Mouse (Mus musculus) c-Kit-positive CD71-positive TER-119-positive erythroid progenitor cells, embryonic 14.5 days (primary cell): ENCODE results near the gene Lama1.
"Not testable (repeated sequence)": the region's sequence is repeated elsewhere in the genome, so short reads cannot be mapped to it uniquely, and the experiment has no call there.

ENCODE experiments used
- DNase-seq: peaks from one replicate; pipeline ENCODE4 v3.0.0-alpha.2; 2013; ENCODE audit warnings: low spot score

Gene Lama1

DNA sequence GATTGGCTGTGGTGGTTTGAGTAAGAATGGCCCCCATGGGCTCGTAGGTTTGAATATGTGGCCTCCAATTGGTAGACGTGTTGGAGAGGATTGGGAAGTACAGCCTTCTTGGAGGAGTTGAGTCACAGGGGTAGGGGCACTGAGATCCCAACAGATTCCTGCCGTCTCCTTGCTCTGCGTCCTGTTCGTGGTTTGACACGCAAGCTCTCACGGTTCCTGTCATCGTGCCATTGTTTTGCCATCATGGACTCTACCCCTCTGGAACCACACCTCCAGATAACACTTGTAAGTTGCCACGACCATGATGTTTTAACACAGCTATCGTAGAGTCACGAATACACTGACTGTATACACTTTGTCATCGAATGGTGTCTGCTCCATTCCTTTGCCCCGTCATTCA lies 141.9 kb downstream of the Lama1 start:
- no peak for DNase-seq

DNA sequence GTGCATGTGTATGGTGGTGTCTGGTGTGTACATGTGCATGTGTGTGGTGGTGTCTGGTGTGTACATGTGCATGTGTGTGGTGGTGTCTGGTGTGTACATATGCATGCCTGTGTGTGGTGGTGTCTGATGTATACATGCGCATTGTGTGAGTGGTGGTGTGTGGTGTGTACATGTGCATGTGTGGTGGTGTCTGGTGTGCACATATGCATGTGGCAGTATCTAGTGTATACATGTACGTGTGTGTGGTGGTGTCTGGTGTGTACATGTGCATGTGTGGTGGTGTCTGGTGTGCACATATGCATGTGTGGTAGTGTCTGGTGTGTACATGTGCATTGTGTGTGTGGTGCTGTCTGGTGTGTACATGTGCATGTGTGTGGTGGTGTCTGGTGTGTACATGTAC lies 144.4 kb downstream of the Lama1 start:
- not testable (repeated sequence) for DNase-seq

DNA sequence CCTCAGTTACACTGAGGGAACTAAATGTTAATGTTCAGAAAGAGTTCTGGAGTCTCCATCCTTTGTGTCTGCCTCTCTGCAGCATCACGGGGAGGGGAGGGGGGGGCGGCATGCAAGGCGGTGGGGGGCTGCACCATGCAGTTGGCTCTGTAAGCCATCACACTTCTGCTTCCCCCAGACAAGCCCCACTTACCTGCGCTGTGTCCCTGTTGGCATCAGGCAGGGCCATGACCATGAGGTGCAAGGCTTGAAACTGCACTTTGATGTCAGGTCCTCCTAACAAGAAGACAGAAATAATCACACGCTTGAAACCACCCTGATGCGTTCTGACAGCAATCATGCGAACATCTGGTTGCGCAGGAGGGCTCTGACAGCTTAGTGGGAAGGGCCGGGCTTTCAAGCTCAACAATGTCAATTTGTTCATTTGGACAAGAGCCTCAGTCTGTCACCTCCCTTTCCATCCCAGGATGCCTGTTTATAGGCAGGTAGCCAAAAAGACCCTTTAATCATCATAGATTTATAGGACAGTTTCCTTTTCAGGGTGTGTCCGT lies 164.1 kb downstream of the Lama1 start:
- no peak for DNase-seq

DNA sequence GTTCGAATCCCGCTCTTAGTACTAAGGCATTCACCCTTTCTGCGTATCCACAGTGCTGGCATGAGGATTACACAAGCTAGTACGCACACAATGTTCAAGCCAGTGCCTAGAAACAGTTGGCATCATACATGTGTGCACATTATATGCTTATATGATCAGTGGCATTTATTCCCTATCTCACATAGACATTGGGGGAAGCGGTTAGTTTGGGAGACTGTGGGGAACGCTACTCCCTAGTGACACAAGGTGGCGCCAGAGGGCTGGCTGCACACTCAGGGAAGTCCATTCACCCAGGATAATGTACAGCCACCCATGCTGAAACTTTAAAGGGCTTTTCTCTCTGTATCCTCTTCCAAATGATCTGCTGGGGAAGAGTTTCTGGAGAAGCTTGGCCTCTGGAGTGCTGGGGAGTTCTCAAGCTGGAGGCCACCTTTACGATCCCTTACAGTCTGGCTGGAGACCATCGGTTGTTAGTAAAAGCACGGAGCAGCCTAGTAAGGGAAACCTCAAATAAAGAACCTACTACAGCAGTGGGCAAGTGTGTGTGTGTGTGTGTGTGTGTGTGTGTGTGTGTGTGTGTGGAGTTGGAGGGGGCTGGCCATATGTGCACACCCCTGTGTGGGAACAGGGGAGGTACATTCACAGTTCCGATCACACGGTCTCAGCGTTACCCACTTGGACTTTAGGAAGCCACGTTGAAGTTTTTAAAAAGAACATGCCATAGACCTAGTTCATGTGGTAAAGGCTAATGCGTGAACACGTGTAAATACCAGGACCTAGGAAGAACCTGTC lies 164.9 kb downstream of the Lama1 start:
- peak; percentile 19 for DNase-seq

DNA sequence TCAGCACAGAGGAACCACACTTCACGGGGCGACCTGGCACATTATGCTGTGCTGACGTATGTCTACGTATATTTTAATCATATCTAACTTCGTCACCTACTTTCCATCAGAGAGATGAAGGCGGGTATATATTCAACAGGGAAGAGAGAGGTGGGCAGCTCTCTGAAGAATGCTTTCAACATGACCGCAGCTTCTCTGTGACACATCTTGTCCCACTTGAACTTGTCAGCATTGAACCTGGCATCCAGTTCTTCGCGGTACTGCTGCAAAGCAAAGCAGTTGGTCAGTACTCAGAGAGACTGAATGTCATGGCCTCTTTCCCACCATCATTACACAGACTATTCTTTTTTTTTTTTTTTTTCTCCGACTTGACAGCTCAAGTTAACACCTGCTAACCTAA lies 167.3 kb downstream of the Lama1 start:
- DNase-seq = no peak

DNA sequence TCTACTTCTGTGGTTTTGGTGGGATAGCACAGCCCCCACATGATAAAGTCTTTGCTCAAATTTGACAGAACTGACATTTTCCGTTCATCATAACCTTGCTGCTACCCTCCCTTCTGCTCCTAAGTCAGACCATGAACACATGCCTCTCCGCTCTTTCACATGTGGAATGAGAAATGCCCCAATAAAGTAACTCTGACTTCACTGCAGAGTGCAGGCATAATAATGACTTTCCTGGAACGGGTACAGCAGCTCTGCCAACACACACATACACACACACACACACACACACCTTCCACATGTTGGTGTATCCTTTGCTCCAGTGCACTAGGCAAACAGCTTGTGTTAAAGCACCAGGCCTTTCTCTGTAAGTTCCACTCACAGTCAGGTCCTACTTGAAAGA lies 167.9 kb downstream of the Lama1 start:
- no peak for DNase-seq

DNA sequence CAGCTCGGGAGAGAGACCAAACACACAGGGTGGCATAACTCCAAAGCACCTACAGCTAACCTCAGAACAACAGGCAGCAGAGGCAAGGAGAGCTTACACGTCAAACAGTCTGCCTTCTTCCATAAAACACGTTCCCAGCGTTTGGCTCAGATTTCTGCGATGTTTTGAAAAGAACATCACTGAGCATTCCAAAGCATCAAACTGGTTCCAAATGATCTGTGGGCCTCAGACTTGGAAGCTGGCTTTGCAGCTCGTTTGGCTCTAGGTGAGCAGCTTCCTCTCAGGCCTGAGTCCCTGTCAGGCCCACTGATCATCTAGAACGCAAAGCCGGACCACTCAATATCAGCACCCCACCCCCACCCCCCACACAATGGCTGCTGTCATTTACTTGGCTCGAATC lies 169.0 kb downstream of the Lama1 start:
- no peak for DNase-seq

DNA sequence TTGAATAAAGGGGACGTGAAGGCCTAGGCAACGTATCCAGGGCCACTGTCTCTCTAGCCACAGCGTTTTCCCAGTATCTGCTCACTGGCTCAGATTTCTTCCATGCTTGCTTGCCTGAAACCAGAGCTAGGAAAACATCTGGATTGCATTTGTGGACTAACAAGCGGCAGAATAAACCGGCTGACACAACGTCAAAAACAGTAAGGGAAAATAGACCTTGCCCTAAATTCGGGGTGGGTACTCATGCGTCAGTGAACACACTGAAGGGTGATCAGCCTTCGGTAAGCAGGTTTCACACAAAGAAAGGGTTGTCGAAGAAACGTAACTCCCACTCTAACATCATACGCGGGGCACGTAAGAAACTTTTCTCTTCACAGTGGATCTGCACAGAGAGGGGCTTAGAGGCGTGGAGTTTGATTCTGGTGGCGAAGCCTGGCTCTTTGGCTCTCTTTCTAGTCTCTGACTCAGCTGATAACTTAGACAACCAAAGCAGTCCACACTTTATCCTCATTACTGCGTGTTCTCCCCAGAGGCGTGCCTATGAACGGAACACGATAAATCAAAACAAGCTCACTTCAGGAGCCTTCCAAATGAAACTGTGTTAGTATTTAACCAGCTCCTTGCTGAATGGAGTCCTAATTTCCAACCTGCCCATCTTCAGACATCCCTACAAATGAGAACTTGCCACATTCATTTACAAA lies 169.6 kb downstream of the Lama1 start:
- DNase-seq = no peak

DNA sequence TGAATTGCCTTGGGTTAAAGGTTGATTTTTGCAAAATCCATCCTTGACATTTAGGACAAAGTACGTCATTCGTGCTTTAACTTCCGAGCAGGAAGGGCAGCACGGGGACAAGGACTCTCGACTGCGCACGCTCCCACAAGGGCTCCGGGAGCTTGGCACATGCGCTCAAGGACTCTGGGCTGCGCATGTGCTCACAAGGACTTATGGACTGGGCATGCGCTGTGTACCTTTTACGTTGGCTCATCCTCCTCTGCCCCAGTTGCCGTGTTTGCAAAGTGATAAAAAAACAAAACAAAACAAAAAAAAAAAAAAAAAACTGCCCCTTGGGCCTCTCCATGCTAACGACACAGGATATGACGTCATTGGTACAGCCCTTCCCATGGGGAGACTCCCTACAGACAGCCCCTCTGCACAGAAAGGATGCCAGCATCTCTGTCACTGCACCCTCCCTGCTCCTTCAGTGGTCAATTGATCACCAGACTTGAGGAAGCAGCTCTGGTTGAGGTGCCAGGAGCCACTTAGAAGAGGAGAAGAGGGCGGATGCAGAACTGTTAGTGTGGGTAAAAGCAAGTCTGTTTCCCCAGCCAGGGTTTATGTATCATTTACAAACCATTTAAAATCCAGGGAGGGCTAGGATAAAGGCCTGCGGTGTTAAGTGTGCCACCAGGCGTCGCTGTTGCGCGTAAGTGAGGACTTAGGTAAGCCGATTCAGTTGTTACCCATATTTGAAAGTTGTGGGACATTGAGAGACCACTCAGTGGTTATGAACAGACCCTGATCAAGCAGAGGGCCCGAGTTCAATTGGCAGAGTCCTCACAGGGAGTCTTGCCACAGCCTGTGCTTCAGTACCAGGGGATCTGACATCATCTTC lies 172.9 kb downstream of the Lama1 start:
- peak; percentile 11 for DNase-seq
